Mouse (Mus musculus) small intestine, adult 2 months (tissue): ENCODE results near the gene Sel1l.

Experiments used
- CTCF ChIP-seq: fragments of 200-500 bp; IDR thresholded peaks from 2 replicates; pipeline ENCODE4 v1.5.1; 2012; ENCODE audit warnings: low read depth, mild to moderate bottlenecking, control low read depth, inconsistent platforms, low read length, moderate library complexity, mixed read lengths; ENCODE audit not compliant: insufficient replicate concordance, insufficient read length; ENCODE audit errors: extremely low read depth
- POLR2A ChIP-seq: fragments of 200-500 bp; IDR thresholded peaks from 2 replicates; pipeline ENCODE4 v1.6.1; 2012; ENCODE audit warnings: low read depth, mild to moderate bottlenecking, control low read depth, inconsistent platforms, low read length, moderate library complexity

DNA sequence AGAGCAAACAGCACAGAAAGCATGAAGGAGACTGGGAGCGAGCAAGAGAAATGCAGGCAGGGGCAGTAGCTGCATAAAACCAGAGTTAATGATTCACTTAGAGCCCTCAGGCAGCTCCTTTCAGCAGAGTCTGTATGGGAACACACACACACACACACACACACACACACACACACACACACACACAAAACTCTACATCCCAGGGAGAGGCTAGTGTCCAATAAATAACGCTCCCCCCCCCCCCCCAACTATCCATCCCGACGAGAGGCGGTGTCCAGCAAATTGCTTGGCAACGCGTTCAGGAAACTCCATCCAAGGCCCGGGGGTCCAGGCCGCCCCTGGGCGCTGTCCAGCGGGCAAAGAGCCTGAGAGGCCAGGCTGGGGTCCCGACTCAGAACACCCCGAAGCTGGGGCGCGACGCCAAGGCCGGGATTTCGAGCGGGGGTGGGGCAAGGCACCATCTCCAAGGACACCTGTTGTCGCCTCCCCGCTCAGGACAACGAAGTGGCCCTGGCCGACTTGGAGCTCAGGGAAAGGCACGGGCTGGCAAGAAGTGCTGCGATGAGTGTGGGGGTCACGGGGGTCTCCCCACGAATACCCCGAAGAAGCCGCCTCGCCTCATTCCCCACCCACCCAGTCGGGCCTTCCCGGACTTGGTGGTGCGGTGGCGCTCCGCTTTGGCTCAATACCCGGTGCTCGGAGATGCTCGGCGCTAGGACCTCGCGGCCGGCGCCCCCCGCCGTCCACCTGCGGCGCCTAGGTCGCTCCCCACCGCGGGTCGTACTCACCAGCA lies 70.5 kb downstream of the Sel1l start:
- TF ChIP-seq CTCF = no peak
- no peak for TF ChIP-seq POLR2A
